Mouse (Mus musculus) hindlimb bud, embryonic 11.5 days (tissue): ENCODE measurements around the gene Gm13030.
"Not testable (repeated sequence)": the region's sequence is repeated elsewhere in the genome, so short reads cannot be mapped to it uniquely, and the experiment has no call there.

ENCODE experiments used
- DNase-seq: peaks from one replicate; pipeline ENCODE4 v3.0.0-alpha.2; 2012; ENCODE audit warnings: low read depth, low spot score; ENCODE audit errors: extremely low spot score

Gm13030 gene

GRCm38 (mm10) chr4:138873864-138874263 is at the start of gene Gm13030:
TSS of gene Gm13030 (minus strand) at chr4:138873964.
- DNase-seq: no peak

GRCm38 (mm10) chr4:138922131-138922459 is 48.3 kb upstream of the Gm13030 start:
- peak; percentile 67 for DNase-seq

DNA sequence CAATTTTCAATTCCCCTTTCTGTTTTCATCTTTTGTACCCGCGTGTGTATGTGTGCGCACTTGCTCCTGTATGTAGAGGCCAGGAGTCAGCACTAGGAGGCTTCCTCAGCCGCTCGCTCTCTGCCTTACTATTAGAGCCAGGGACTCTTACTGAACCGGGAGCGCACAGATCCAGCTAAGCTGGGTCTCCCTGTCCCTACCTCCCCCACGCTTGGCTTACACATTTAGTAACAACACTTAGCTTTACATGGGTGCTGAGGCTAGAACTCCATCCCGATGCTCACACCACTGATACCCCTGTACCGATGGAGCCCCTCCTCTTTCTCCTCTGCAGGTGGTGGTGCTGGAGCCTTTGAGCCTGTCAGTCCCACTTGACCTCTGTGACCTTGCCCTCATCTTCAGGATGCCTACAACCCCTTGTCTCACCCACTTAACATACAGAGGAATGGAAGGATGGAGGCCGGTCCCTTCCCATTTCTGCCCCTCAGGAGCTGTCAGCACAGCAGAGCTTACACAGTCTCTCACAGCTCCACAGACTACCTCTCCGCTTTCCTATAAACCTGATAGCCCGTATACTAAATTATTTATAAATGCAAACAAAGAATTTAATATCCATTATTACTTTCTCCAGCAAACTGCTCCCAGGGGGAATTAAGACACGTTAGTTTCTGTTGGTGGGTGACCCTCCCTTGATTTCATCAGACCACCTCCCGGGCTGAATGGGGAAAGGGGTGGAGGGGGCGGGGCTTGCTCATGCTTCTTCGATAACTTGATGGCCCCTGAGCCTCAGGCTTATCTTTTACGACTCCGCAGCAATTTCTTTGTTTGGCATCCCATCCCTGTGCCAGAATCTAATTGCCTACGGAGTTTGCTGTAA is 47.7 kb upstream of the Gm13030 start:
- no peak for DNase-seq

DNA sequence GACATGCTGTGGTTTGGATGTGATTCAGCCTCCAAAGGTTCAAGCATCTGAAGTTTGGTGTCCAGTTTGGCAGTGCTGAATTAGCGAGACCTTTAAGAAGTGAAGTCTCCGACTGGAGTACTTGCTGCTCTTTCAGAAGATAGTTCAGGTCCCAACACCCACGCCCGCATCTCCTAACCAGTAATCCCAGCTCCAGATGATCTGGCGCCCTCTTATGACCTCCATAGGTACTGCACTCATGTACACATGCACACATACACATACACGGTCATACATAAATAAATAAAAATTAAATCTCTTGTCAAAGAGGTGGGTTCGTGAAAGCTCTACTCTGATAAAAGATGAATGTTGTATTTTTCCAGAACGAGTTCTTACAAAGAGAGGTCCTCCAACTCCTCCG is 43.5 kb upstream of the Gm13030 start:
- no peak for DNase-seq

GRCm38 (mm10) chr4:138913797-138914196 is 40.0 kb upstream of the Gm13030 start, which contains the start of gene Otud3:
TSS of gene Otud3 (minus strand) at chr4:138913945.
- peak; percentile 88 for DNase-seq

DNA sequence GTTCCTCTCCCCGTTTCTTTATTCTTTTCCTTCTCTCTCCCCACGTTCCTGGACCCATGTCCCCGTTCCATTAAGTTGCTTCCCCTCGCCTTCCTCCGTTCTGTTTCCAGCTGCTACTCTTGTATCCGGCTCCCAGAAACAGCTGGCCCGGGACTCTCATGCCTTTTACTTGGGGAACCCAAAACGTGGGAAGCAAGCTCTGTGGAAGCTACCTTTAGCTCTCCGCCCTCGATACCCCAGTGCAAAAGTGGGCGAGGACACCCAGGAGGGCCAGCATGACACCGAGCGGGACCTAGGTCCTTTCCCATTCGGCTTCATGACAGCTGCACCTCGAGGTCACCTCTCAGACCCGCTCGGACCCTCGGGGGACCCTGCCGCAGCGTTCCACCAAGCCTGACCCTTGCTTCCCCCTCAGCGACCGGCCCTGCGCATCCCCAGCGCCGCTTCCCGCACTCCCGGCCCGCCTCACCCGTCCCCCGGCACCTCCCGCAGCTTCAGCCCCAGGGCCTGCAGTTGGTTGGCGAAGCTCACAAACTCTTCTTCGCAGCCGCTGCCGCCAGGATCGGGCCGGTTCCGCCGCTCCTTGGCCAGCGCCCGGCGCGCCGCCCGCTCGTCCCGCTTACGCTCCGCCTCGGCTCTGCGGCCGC is 39.5 kb upstream of the Gm13030 start:
- no peak for DNase-seq

DNA sequence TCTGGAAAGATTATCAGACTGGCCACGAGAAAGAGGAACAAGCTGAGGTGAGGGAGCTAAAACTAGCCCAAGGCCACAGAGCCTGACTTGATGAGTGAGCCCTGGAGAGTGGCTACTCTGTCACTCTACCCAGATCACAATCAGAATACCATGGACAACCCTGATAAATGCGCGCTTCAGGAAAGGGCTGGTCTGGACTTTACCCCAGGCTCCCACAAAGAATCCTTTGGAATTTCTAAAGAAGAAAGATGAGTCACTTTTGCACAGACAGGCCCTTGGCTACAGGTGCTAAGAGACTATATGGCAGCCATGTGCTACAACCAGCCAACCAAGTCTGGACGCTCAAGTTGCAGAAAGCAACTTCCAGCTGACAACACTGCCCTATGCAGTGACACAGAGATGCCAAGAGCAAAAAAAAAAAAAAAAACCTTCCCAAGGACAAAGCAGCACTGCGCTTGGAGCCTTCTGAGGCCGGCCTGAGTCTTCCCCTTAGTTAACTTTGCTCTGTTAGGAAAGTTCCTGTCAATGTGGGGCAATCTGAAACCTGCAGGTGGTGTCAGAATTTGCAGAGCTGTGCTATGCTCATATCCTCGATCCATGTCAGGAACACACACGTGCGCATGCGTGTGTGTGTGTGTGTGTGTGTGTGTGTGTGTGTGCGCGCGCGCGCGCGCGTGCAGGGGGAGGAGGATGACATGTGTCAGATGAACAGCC is 32.0 kb upstream of the Gm13030 start:
- DNase-seq: no peak

DNA sequence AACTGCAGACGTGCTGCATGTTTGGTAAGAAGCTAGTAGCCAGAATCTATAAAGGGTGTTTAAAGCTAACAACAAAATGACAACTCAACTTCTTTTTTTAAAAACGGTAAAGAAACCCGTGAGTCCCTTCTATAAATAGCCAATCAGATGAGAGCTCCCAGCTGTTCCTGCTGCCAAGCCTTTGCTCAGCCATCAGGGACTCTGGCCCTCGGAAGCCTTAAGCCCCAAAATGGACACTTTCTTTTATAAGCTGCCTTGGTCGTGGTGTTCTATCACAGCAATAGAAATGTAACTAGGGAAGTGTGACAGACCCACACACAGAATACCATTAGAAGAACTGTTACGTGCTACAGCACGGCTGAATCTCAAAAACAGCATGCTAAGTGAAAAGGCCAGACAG is 25.6 kb upstream of the Gm13030 start:
- DNase-seq: no peak

- DNase-seq: not testable (repeated sequence)
Measured at GRCm38 (mm10) chr4:138893789-138894188, 20.0 kb upstream of the Gm13030 start.

DNA sequence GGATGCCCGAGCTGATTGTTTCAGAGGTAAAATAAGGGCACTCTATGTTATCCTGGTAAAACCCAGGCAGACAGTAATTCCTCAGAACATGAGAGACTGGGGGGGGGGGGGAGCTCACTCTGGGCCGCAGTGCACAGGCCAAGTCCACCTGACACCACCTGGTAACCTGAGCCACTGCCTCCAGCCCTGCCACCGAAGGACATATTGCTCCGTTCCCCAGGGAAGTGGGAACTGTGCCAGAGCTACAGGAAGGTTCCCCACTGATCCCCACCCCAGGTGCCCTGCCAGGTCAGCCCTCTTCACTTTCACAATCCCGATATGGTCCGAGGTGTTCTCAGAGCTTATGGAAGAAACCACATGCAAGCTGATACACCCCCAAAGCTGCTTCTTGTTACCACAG is 18.9 kb upstream of the Gm13030 start:
- DNase-seq: no peak

GRCm38 (mm10) chr4:138889635-138890034 is 15.9 kb upstream of the Gm13030 start:
- DNase-seq: no peak

DNA sequence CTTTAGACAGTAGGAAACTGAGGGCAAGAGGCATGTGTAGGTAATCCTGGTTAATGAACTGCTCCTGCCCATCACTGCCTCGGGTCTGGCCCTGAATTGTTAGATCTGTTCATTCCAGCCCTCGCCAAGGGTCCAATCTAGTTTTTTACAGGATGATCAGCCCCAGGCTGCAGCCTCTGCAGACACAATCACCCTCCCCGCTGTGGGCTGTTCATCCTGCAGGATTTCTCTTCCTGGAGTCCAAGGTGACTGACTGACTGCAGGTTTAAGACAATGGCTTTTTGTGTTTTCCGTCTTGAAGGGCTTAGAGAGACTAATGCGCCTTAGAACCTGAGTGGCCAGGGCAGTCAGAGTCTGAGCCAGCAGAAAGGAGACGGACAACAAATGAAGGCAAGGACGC is 15.4 kb upstream of the Gm13030 start:
- no peak for DNase-seq

DNA sequence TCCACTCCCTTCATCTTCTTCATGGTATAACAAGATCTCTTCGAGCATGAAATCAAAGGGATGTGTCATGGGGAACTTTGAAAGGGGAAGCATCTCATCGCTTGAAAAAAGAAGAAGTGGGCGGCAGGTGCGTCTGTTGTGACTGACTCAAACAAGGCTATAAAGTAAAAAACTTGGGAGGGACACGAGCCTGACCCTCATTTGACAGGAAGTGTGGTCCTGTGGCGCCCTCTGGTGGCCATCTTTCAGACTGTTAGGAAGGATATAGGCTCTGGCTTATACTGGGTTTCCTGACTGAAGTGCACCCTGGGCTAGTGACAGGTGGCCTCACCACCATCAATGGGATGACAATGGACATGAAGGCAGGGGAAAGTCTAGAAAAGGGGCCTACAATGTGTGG is 10.5 kb upstream of the Gm13030 start:
- peak; percentile 62 for DNase-seq

- DNase-seq: no peak
Measured at GRCm38 (mm10) chr4:138882179-138882578, 8.4 kb upstream of the Gm13030 start.

DNA sequence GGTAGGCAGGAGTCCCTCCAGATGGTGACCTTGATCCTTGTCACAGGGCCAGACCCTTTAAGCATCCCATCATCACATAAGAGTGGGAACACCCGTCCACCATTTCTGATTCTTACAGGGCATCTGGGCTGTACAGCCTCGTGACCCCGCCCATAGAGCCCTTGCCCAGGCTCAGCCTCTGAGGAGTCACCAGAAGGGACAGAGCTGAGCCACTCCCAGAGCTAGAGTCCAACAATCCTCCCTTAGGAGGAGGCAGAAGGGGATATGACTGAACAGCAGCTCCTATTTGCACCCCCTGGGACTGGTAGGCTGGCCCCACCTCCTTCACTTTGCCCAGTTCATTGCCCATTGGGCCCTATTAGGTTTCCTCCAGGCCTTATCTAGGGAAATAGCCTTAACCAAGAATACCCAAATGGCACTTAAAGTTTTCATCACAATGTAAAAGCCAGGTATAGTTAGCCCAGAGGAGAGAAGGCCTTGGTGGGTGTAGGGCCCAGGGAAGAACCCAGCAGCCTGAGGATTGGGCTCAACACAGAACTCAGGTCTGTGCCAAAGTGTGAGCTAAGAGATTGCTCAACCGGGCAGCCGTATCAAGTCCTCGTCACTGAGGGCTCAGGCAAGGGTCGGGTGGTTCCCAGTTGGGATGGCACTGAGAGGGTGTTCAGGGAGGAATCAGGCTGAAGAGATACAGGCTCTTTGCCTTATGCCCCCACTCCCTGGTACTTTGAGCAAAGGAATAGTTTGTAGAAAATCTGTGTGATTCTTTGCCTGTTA is 7.2 kb upstream of the Gm13030 start:
- no peak for DNase-seq

DNA sequence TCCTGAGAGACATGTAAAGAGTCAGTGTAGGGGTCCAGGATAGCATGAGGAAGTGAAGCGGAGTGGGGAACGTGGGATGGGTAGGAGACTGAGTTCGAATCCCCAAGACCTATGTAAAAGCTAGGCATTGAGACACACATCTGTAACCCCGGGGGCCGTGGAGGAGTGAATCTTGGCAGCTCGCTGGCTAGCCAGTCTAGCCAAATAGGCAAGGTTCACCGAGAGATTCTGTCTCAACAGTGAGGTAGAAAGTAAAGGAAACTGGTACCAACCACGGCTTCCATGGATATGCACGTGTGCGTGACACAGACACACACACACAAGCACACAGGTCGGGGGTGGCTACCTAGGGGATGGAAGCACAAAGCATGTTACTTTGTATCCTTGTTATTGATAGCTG is 6.0 kb upstream of the Gm13030 start:
- DNase-seq: no peak

GRCm38 (mm10) chr4:138878783-138879182 is 5.0 kb upstream of the Gm13030 start:
- DNase-seq: no peak

DNA sequence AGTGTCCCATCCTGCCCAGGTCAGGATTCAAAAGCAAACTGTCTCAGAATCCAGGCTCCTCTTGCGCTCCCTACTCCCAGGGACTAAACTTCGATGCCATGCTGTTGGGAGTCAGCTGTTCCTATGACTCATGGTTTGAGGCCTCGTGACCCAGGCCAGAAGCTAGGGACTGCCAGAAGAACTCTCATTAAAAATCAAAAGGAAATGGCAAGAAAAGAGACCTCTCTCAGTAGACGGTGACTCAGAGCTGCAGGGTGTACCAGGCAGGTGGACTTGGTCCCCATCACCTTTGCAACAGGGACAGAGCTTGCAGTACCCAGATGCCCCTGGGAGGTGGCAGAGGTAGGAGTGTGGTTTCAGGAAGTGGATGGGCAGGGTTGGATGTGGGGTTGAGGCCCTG is 4.0 kb upstream of the Gm13030 start, which contains the start of gene Pla2g2e:
Pla2g2e (plus strand) TSS at position 212 of the 400 bp plus-strand sequence.
- no peak for DNase-seq

GRCm38 (mm10) chr4:138875986-138876385 is 2.2 kb upstream of the Gm13030 start:
- no peak for DNase-seq

DNA sequence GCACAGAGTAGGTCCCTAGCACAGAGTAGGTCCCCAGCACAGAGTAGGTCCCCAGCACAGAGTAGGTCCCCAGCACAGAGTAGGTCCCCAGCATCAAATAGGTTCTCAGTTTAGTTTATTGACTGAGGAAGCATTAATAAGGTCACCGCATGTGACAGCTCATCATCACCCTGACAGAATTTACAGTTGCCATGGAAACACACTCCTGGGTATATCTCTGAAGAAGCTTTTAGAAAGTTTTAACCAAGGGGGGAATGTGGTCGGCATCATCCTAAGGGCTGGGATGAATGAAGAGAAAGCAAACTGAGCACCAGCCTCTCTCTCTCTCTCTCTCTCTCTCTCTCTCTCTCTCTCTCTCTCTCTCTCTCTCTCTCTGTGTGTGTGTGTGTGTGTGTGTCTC is 1.5 kb upstream of the Gm13030 start:
- DNase-seq: not testable (repeated sequence)

DNA sequence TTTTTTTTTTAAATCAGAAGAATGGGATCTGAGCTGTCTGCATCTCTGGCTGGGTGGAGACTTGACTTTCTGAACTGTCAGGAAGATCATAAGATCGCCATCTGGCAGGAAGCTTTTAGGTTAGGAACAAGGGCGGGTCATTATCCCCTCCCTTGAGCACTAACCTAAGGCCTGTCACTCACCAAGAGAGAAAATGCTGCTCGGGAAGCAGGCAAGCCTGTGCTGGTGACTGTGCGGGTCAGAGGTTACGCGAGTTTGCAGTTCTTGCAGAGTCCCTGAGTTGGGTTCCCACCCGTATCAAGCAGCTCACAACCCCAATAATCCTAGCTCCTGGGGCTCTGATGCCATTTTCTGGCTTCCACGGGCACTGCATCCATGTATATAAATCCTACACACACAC is 5.1 kb downstream of the Gm13030 start:
- no peak for DNase-seq
